Mouse (Mus musculus): Measurements from ENCODE around the gene Scarf1.

The Scarf1 gene

DNA sequence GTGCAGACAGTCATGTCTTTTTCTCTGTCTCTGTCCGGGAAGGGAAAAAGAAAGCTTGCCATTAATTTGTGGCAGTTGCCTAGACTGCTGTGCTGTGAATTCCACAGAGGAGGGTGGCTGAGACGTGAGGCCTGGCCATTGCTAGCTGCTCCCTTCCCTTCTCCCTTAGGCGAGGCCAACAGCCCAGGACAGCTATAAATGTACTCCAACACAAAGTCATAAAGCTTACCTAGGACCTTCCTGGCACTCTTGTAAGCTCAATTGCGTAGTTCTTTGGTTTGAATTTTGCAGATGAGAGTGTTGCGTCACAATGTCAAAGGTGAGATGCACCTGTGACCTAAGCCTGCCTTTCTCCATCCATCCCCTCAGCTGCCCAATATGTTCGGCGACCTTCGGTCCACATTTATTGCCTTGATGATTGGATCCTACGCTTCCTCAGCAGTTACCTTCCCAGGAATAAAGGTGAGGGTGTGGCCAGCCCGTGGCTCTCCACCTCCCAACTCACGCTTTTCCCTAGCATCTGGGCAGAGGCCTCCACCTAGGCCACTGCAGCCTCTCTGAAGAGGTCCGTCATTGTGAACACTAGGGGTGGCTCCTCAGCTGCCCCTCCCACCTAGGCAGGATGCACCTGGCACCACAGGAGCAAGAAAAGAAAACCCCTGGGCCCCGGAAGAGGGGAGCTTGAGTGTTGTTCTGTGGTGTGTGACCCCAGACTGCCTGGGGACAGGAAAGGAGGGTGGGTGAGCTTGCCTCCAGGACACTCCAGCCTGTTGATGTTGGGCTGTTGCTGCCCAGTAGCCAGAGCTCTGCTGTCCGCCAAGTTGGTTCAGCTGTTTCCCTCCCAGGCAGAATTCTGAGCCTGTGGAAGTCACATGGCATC, 47.4 kb downstream of the Scarf1 start:
- in situ Hi-C loops (cut with MboI; ENCODE audit: low sequenced_read_pairs), result no loop called here

DNA sequence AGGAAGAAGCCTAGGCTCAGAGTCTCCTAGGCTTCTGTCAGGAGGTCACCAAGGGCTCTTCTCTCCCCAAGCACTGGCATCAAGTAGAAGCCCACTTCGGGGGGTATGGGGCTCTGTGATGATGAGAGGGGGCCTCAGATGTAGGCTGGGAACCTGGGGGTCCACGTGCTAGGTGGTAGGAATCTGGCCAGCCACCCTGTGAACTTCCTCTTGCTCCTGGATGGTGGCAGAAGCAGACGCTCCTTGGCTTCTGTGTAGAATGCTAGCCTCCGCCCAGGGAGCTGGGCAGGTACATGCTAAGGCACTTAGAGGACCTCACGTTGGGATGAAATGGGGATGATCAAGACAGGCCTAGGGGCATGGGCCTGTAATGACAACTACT, 48.1 kb downstream of the Scarf1 start:
- in situ Hi-C loops (cut with MboI; ENCODE audit: low sequenced_read_pairs), result no loop called here

DNA sequence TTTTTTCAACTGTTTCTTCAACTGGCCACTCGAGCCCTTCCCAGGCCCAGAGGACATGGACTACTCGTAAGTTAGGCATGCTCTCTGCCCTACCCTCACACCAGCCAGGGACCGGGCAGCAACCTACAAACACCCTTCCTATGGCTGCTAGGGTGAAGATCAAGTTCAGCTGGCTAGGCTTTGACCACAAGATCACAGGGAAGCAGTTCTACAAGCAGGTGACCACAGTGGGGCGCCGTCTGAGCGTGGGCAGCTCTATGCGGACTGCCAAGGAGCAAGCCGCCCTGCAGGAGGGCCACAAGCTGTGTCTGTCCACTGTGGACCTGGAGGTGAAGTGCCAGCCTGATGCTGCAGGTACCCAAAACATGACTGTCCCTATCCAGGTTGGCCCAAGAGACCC, 49.5 kb downstream of the Scarf1 start:
- in situ Hi-C loops (cut with MboI; ENCODE audit: low sequenced_read_pairs), result no loop called here

GRCm38 (mm10) chr11:75563851-75564548, 50.7 kb downstream of the Scarf1 start:
- in situ Hi-C loops (cut with MboI; ENCODE audit: low sequenced_read_pairs), result no loop called here

DNA sequence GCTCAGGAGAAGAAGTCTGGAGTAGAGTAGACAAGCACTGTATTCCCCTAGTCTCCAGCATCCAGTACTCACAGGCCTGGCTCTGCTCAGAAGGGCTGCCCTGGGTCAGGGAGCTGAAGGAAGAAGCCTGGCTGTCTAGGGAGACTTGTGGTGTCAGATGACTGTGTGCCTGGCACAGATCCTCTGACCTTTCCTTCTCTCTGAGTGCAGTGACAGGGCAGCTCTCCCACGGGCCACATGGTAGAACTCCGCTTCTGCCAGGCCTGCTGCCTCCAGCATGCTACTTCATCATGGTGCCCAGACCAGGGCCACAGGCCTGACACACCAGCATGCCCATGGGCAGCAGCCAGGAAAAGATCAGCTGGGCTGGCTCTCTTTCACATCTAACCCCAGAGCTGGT, 52.5 kb downstream of the Scarf1 start:
- in situ Hi-C loops (cut with MboI; ENCODE audit: low sequenced_read_pairs), result no loop called here

DNA sequence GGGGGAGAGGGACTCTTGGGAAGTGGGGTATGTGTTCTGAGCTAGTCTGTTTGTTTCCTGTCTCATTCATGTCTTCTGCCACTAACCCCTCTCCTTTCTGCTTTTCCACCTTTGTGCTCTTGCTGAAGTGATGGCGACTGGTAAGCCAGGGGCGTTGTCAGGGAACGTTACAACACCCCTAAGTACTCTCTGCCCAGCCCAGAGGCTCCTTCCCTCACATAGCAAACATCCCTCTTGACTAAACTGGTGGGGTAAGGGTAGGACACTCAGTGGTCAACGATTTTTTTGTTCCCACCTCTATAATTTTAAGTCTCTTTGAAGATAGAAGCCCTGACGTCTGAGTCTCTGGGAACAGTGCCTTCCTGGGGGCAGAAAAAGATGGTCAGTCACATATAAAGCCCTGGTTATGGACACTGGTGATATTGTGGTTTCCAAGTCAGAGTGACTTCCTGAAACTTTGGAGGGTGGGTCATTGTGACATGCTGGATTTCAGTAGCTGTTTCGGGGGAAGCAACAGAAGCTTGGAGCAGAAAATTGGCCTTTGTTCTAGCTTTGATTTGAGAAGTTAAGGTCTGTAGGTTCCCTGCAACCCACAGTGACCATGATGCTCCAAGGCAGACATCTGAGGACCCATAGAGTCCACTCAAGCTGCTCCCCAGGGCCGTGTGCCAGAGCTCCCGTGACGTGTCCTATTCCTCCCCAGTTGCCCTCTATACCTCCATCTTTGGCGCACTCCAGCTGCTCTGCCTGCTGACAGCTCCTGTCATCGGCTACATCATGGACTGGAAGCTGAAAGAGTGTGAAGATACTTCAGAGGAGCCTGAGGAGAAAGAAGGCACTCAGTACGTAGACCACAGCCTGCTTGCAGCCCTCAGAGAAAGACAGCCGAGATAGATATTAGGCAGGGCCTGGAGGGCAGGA, 53.2 kb downstream of the Scarf1 start:
- in situ Hi-C loops (cut with MboI; ENCODE audit: low sequenced_read_pairs), result no loop called here

DNA sequence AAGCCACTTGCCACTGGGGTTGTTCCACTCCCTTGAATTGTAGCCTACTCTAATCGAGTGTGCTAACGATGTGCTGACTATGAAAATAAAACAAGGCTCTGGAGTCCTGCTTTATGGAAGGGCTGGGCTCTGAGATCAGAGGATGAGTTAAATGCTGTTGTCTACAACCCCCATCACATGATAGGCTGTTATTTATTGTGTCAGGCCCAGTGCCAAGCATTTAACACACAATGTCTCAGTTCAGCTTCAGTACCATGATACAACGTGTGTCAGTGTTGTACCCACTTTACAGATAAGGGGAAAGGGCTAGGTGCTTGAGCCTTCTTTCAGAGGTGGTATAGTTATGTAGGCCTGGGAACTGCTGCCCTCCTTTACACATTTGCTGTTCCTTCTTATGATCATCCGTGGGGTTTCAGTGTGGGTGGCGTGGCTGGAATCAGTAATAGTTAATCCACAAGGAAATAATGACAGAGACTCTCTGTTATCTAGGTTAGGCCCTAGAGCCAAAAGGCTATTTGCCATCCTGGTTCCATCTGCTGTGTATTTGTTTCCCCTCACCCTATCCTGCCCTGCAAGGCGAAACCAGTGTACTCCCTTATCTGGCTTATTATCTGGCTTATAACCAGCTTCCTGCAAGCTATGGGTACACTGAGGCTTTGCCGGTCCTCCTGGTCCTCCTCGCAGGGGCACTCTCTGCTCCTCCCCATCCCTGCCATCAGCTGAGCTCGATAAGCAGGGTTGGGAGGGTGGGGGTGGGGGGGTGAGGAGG, 54.2 kb downstream of the Scarf1 start:
- in situ Hi-C loops (cut with MboI; ENCODE audit: low sequenced_read_pairs), result no loop called here

DNA sequence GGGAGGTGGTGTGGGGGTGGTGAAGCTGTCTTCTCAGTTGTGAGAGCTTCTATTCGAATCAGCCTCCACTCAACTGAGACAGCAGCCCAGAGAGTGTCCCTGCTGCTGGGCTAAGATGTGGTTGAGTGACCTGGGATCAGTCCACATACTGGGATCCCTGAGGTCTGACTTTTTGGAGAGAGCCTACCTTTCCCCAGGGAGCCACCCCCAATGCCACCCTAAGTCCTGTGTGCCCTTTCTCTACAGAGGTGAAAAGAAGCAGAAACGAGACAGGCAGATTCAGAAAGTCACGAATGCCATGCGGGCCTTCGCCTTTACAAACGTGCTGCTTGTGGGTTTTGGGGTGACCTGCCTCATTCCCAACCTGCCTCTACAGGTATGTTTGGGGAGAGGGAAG, 54.8 kb downstream of the Scarf1 start:
- in situ Hi-C loops (cut with MboI; ENCODE audit: low sequenced_read_pairs), result no loop called here

GRCm38 (mm10) chr11:75568962-75569361, 55.6 kb downstream of the Scarf1 start:
- in situ Hi-C loops (cut with MboI; ENCODE audit: low sequenced_read_pairs), result no loop called here

DNA sequence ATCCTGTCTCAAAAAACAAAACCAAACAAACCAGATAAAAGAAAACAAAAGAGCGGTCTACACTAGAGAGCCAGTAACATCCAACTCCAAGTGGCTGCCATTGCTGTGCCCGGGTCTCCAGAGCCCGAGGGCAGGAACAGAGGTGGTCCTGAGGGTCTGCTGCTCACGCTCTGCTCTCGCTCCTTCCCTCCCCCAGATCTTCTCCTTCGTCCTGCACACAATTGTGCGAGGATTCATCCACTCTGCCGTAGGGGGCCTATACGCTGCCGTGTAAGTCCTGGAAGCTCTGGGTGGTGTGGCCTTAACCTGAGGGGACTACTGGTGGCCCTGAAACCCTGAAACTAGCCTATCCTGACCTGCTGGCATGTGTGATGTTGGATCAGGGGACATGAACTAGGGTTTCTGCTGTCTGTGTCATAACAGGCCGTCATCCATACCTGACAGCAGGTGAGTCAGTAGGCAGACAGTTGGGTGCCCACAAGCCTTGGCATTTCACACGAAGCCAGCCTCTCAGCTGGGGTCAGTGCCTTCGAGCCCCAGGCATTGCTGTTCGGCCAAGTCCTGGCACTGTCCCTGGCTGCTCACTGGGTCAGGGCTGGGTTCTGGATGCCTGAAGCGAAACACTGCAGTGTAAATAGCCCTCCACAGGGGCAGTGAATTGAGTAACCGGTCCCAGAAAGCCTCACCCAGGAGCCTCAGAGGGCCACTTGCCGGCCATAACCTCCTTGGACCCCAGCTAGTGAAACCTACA, 57.2 kb downstream of the Scarf1 start:
- in situ Hi-C loops (cut with MboI; ENCODE audit: low sequenced_read_pairs), result loop anchor here (5.0 kb wide), 1 partner anchor 38 kb away; the partner anchor contains the start of gene Slc43a2

DNA sequence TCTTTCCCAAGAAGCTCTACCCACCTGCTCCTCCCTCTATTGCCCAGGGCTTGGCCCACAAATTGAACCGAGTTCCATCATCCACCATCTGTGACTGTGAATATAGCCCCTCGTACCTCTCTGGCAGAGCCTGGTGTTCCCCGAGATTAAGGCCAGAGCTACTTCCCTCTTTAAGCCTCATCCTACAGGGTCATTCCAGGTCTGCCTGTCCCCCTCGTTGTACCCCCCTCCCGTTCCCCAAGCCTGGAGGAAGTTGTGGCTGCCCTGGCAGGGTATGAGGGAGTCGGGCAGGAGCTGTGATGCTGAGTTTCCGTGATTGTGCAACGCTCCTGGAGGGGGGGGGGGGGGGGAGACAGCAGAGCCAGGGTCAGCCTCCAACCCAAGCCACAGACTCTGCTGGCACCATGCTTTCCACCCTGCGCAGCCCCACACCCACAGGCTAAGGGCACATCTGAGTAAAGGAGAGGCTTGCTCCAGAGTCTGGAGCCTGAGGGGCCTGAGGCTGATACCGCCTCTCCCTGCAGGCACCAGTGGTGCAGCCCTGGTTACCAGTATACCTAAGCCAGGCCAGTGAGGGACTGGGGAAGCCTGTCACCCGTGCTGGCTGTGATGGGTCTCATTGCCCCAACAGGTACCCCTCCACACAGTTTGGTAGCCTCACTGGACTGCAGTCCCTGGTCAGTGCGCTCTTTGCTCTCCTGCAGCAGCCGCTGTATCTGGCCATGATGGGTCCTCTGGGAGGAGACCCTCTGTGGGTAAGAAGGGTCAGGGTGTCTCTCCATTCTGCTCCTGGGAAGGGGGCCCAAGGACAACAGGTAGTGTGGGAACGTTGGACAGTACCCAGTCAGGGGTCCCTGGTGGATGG, 58.0 kb downstream of the Scarf1 start:
- in situ Hi-C loops (cut with MboI; ENCODE audit: low sequenced_read_pairs), result loop anchor here (5.0 kb wide), 1 partner anchor 39 kb away; the partner anchor contains the start of gene Slc43a2

GRCm38 (mm10) chr11:75572301-75572791, 59.0 kb downstream of the Scarf1 start:
- in situ Hi-C loops (cut with MboI; ENCODE audit: low sequenced_read_pairs), result loop anchor here (5.0 kb wide), 1 partner anchor 40 kb away; the partner anchor contains the start of gene Slc43a2

DNA sequence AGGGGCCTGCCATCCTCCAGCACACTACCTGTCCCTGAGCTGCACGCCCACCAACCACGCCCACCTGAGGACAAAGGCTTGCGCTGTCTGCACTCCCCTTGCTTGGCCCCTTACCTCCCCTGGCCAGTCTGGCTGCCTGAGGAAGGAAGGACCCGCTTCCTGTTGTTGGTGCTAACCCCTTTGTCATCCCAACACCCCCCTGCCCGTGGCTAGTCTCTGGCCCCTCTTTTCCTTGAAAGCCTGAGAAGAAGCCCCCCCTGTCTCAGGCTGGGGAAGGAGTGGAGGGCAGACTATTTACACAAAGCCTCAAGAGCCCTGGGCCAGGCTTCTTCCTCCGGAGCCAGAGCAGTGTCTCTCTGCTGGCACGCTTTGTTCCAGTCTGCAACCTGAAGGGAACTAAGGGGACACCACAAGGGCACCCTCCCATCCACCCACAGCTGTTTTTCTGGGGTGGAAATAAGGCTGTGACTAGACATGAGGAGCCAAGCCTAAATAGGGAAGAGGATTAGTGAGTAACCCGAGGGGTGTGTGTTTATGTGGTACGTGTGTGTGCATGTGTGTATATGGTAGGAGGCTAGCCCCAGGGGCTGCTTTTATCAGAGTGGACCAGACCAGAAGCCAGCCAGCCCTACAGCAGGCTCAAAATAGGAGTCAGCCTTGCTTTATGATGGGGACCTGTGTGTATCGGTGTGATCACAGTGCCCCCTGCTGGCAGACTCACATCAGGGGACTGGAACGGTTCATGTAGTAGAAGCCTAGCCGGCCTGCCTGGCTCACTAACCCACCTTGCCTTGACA, 59.7 kb downstream of the Scarf1 start:
- in situ Hi-C loops (cut with MboI; ENCODE audit: low sequenced_read_pairs), result loop anchor here (5.0 kb wide), 1 partner anchor 41 kb away; the partner anchor contains the start of gene Slc43a2

- in situ Hi-C loops (cut with MboI; ENCODE audit: low sequenced_read_pairs), result loop anchor here (5.0 kb wide), 1 partner anchor 42 kb away; the partner anchor contains the start of gene Slc43a2
These were observed 61.2 kb downstream of the Scarf1 start for GRCm38 (mm10) chr11:75574378-75575123.

DNA sequence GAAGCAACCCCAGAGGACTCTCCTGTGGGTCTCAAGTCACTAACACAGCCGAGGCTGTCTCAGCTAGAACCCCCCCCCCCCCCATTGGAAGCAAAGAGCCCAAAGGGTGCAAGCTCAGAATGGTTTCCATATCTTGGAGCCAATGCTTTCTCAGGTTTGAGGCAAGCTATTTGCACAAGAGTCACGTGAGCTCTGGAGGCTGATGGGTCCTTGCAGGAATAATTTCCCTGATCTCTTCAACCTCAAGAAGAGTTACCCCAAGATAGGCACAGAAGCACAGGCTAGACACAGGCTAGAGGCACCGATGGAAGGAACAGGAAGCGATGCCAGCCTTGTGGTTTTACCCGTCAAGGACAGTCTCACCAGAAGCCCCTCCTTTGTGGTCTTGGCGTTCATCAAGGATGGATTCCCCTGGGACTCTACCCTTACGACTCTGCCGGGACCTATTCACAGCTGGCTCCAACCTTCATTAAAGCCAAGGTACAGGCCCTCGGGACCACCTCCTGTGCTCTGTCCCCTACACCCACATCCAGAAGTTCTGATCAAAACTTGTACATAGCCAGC, 62.3 kb downstream of the Scarf1 start:
- in situ Hi-C loops (cut with MboI; ENCODE audit: low sequenced_read_pairs), result no loop called here

Data from CH12F3 (cell line).